In genomic region chr17:56587773-56588172, GRCm38 (mm10) we compare ENCODE assay signal across 15 mouse cellular contexts. TPM values are rescaled to one million over a fixed set of nuclear protein-coding genes. Genes with fewer than 3 reads are reported as not detected.
DNase-seq lines count a peak whose midpoint lies in the region; ATAC-seq and TF ChIP-seq lines count a peak whose summit lies in the region.
"Had no signal": no experiment of that assay in that cellular context is flagged by ENCODE, and none has a peak within 500 bp of the region (broad histone marks: within the 10 kb centered on the region; RNA-seq: fewer than 3 reads in every experiment).

No protein-coding gene starts in this region.

- no peak overlapping the region for H3K4me2 ChIP-seq in forebrain, embryonic 15.5 days (replicated peaks)
- no peak overlapping the region for H3K4me2 ChIP-seq in forebrain, embryonic 11.5 days (ENCODE audit: low read depth, low read length, severe bottlenecking)
- 0 out of 2 replicates have a peak overlapping the region, but pooled peaks have one; percentile 12 for H3K4me2 ChIP-seq in kidney, embryonic 15.5 days
- H3K4me2 ChIP-seq in hindbrain, embryonic 16.5 days (ENCODE audit: low read length): no peak overlapping the region

- no peak for DNase-seq in forebrain, embryonic 11.5 days (ENCODE audit: low spot score)
- DNase-seq in kidney, adult 11 months: no peak
- DNase-seq in ES-E14 (ENCODE audit: low read depth, low spot score): no peak
- no peak for DNase-seq in layer of hippocampus, adult 8-10 months (ENCODE audit: low spot score in 2 of 2)
- no peak for DNase-seq in frontal cortex, postnatal 10 days (ENCODE audit: low spot score in 2 of 2)
- DNase-seq: adrenal gland, postnatal 25 days; cerebellum, postnatal 25 days; kidney, adult 9 months; lung, postnatal 14 days; right cerebral cortex, postnatal 4 days; thymus, postnatal 25 days had no signal

- in situ Hi-C loops in ES-E14 (cut with MboI; ENCODE audit: low sequenced_read_pairs in 2 of 2, unreplicated experiment in 2 of 2): no loop called here

- no peaks in the 10 kb centered on the region for H3K9me3 ChIP-seq in forebrain, embryonic 15.5 days
- H3K9me3 ChIP-seq in forebrain, embryonic 11.5 days (ENCODE audit: control insufficient read depth, low read length): no peaks in the 10 kb centered on the region
- H3K9me3 ChIP-seq in kidney, embryonic 15.5 days (replicated peaks): no peaks in the 10 kb centered on the region
- H3K9me3 ChIP-seq in ES-E14 (ENCODE audit: control insufficient read depth, insufficient read depth, low read depth, low read length): no peaks in the 10 kb centered on the region
- no peaks in the 10 kb centered on the region for H3K9me3 ChIP-seq in hindbrain, embryonic 16.5 days (ENCODE audit: control insufficient read depth, low read length)
- H3K9me3 ChIP-seq: G1E had no signal

- H3K9ac ChIP-seq in forebrain, embryonic 15.5 days (replicated peaks): peak overlapping the region; percentile 5; the same call in 1 of the 2 replicates
- H3K9ac ChIP-seq in forebrain, embryonic 11.5 days (ENCODE audit: low read length): no peak overlapping the region
- no peak overlapping the region for H3K9ac ChIP-seq in kidney, embryonic 15.5 days
- peak overlapping the region; percentile 20; the same call in 1 of the 2 replicates for H3K9ac ChIP-seq in ES-E14 (ENCODE audit: insufficient read depth, low read depth, low read length, poor library complexity, severe bottlenecking)
- H3K9ac ChIP-seq in hindbrain, embryonic 16.5 days (ENCODE audit: low read depth, low read length): no peak overlapping the region; the same call in 1 of the 2 replicates

- no peaks in the 10 kb centered on the region for H3K27me3 ChIP-seq in forebrain, embryonic 15.5 days
- no peaks in the 10 kb centered on the region for H3K27me3 ChIP-seq in forebrain, embryonic 11.5 days (ENCODE audit: control insufficient read depth, insufficient read depth, low read length)
- no peaks in the 10 kb centered on the region for H3K27me3 ChIP-seq in kidney, embryonic 15.5 days
- no peaks in the 10 kb centered on the region for H3K27me3 ChIP-seq in hindbrain, embryonic 16.5 days (replicated peaks; ENCODE audit: control insufficient read depth, insufficient read depth, low read length)

- peaks cover 58% of the 10 kb centered on the region for H3K4me1 ChIP-seq in forebrain, embryonic 15.5 days
- peaks cover 22% of the 10 kb centered on the region for H3K4me1 ChIP-seq in forebrain, embryonic 11.5 days (replicated peaks; ENCODE audit: control insufficient read depth, insufficient read depth, low read length)
- H3K4me1 ChIP-seq in kidney, embryonic 15.5 days: peaks cover 37% of the 10 kb centered on the region
- peaks cover 2 to 9% of the 10 kb centered on the region in 2 experiments; a peak in 2 of 4 replicates for H3K4me1 ChIP-seq in ES-E14 (ENCODE audit: control insufficient read depth in 2 of 2, insufficient read depth in 2 of 2, low read length in 2 of 2, poor library complexity in 1 of 2)
- H3K4me1 ChIP-seq in hindbrain, embryonic 16.5 days (ENCODE audit: control insufficient read depth, insufficient read depth, low read depth, low read length): peaks cover 37% of the 10 kb centered on the region

- no peak for ATAC-seq in forebrain, embryonic 15.5 days (replicated peaks)
- no peak for ATAC-seq in forebrain, embryonic 11.5 days (replicated peaks; ENCODE audit: low FRiP score)
- ATAC-seq in kidney, embryonic 15.5 days (replicated peaks; ENCODE audit: low FRiP score): no peak
- no peak for ATAC-seq in hindbrain, embryonic 16.5 days

- 77% methylated on average over 1 of the region's 1 CpGs for WGBS in forebrain, embryonic 15.5 days
- 68% methylated on average over 1 of the region's 1 CpGs for WGBS in forebrain, embryonic 11.5 days
- 56% methylated on average over 1 of the region's 1 CpGs for WGBS in kidney, embryonic 15.5 days
- WGBS in hindbrain, embryonic 16.5 days: 58% methylated on average over 1 of the region's 1 CpGs

- H3K36me3 ChIP-seq in forebrain, embryonic 15.5 days: peaks cover 49% of the 10 kb centered on the region
- peaks cover 14% of the 10 kb centered on the region for H3K36me3 ChIP-seq in forebrain, embryonic 11.5 days (ENCODE audit: control insufficient read depth, insufficient read depth, low read length)
- H3K36me3 ChIP-seq in kidney, embryonic 15.5 days: peaks cover 68% of the 10 kb centered on the region
- peaks cover 52% of the 10 kb centered on the region for H3K36me3 ChIP-seq in ES-E14 (ENCODE audit: control insufficient read depth, insufficient read depth, low read length, poor library complexity, severe bottlenecking)
- peaks cover 29% of the 10 kb centered on the region for H3K36me3 ChIP-seq in hindbrain, embryonic 16.5 days (ENCODE audit: control insufficient read depth, insufficient read depth, low read length)

- H3K27ac ChIP-seq in forebrain, embryonic 15.5 days (replicated peaks): no peak overlapping the region
- H3K27ac ChIP-seq in forebrain, embryonic 11.5 days (ENCODE audit: low read depth, low read length): no peak overlapping the region
- no peak overlapping the region for H3K27ac ChIP-seq in kidney, embryonic 15.5 days
- H3K27ac ChIP-seq in ES-E14 (ENCODE audit: insufficient read depth, low read depth, low read length, poor library complexity, severe bottlenecking): no peak overlapping the region
- peak overlapping the region; percentile 14; the same call in 1 of the 2 replicates for H3K27ac ChIP-seq in hindbrain, embryonic 16.5 days (ENCODE audit: low read depth, low read length)

- H3K4me3 ChIP-seq in forebrain, embryonic 15.5 days: no peak overlapping the region
- no peak overlapping the region for H3K4me3 ChIP-seq in forebrain, embryonic 11.5 days (ENCODE audit: low read depth, low read length)
- no peak overlapping the region for H3K4me3 ChIP-seq in kidney, embryonic 15.5 days (replicated peaks)
- no peak overlapping the region for H3K4me3 ChIP-seq in ES-E14 (ENCODE audit: insufficient read depth in 1 of 2, low read depth in 1 of 2, low read length in 2 of 2, poor library complexity in 1 of 2, severe bottlenecking in 1 of 2)
- no peak overlapping the region for H3K4me3 ChIP-seq in hindbrain, embryonic 16.5 days (ENCODE audit: low read length)

TF ChIP-seq in ES-E14, 5 proteins besides CTCF, POLR2A, EP300 and RAD21:
- TF ChIP-seq CHD2 (IDR thresholded peaks at IDR 0.05; ENCODE audit: low read depth, low read length): no peak

RNA-seq across cellular contexts. Expression of gene Safb, which starts 3.1 kb away (rescaled TPM):
- 125 and 132 TPM in 2 replicates for polyA plus RNA-seq in forebrain, embryonic 15.5 days (2015; fragmentation: Nextera tagmentation; extraction: Ambion mirVana)
- polyA plus RNA-seq in forebrain, embryonic 11.5 days (2014; fragmentation: Nextera tagmentation; extraction: Ambion mirVana): 145 and 154 TPM in 2 replicates
- 109 and 125 TPM in 2 replicates for polyA plus RNA-seq in kidney, embryonic 15.5 days (2015; fragmentation: Nextera tagmentation; extraction: Ambion mirVana)
- 116 and 127 TPM in 2 replicates for total RNA-seq in ES-E14 (2012; rRNA removed)
- 95.5 and 109 TPM in 2 replicates for polyA plus RNA-seq in hindbrain, embryonic 16.5 days (2015; fragmentation: Nextera tagmentation; extraction: Ambion mirVana)
- total RNA-seq in layer of hippocampus, adult 8-10 months (2022): 100 to 1,000 TPM; 149 to 168 (median 159) TPM

RNA-seq across cellular contexts. Expression of gene Safb2, which starts 3.4 kb away (rescaled TPM):
- 76.1 and 84.7 TPM in 2 replicates for polyA plus RNA-seq in forebrain, embryonic 15.5 days (2015; fragmentation: Nextera tagmentation; extraction: Ambion mirVana)
- 74.7 and 75.0 TPM in 2 replicates for polyA plus RNA-seq in forebrain, embryonic 11.5 days (2014; fragmentation: Nextera tagmentation; extraction: Ambion mirVana)
- 89.5 and 92.4 TPM in 2 replicates for polyA plus RNA-seq in kidney, embryonic 15.5 days (2015; fragmentation: Nextera tagmentation; extraction: Ambion mirVana)
- total RNA-seq in ES-E14 (2012; rRNA removed): 113 and 172 TPM in 2 replicates
- polyA plus RNA-seq in hindbrain, embryonic 16.5 days (2015; fragmentation: Nextera tagmentation; extraction: Ambion mirVana): 56.7 and 66.1 TPM in 2 replicates
- 100 to 1,000 TPM; 122 to 182 (median 154) TPM for total RNA-seq in layer of hippocampus, adult 8-10 months (2022)

RNA-seq across cellular contexts. Expression of gene 2410015M20Rik, which starts 21.8 kb away (rescaled TPM):
- polyA plus RNA-seq in forebrain, embryonic 15.5 days (2015; fragmentation: Nextera tagmentation; extraction: Ambion mirVana): 194 and 210 TPM in 2 replicates
- polyA plus RNA-seq in forebrain, embryonic 11.5 days (2014; fragmentation: Nextera tagmentation; extraction: Ambion mirVana): 171 and 183 TPM in 2 replicates
- 239 and 249 TPM in 2 replicates for polyA plus RNA-seq in kidney, embryonic 15.5 days (2015; fragmentation: Nextera tagmentation; extraction: Ambion mirVana)
- total RNA-seq in ES-E14 (2012; rRNA removed): 236 and 294 TPM in 2 replicates
- polyA plus RNA-seq in hindbrain, embryonic 16.5 days (2015; fragmentation: Nextera tagmentation; extraction: Ambion mirVana): 186 and 221 TPM in 2 replicates
- total RNA-seq in layer of hippocampus, adult 8-10 months (2022): 100 to 1,000 TPM; 138 to 161 (median 146) TPM

RNA-seq across cellular contexts. Expression of gene Rpl36, which starts 25.4 kb away (rescaled TPM):
- 1,126 and 1,235 TPM in 2 replicates for polyA plus RNA-seq in forebrain, embryonic 15.5 days (2015; fragmentation: Nextera tagmentation; extraction: Ambion mirVana)
- 1,269 and 1,280 TPM in 2 replicates for polyA plus RNA-seq in forebrain, embryonic 11.5 days (2014; fragmentation: Nextera tagmentation; extraction: Ambion mirVana)
- polyA plus RNA-seq in kidney, embryonic 15.5 days (2015; fragmentation: Nextera tagmentation; extraction: Ambion mirVana): 1,888 and 2,013 TPM in 2 replicates
- total RNA-seq in ES-E14 (2012; rRNA removed): 3,972 and 4,168 TPM in 2 replicates
- 823 and 876 TPM in 2 replicates for polyA plus RNA-seq in hindbrain, embryonic 16.5 days (2015; fragmentation: Nextera tagmentation; extraction: Ambion mirVana)
- total RNA-seq in layer of hippocampus, adult 8-10 months (2022): 100 to 1,000 TPM; 286 to 457 (median 374) TPM

RNA-seq across cellular contexts. Expression of gene Gm20219, which starts 33.6 kb away (rescaled TPM):
- polyA plus RNA-seq in forebrain, embryonic 15.5 days (2015; fragmentation: Nextera tagmentation; extraction: Ambion mirVana): 1.5 TPM in 2 replicates
- polyA plus RNA-seq in forebrain, embryonic 11.5 days (2014; fragmentation: Nextera tagmentation; extraction: Ambion mirVana): 1.1 and 1.3 TPM in 2 replicates
- 1.2 and 1.4 TPM in 2 replicates for polyA plus RNA-seq in kidney, embryonic 15.5 days (2015; fragmentation: Nextera tagmentation; extraction: Ambion mirVana)
- total RNA-seq in ES-E14 (2012; rRNA removed): 1.5 and 2.6 TPM in 2 replicates
- polyA plus RNA-seq in hindbrain, embryonic 16.5 days (2015; fragmentation: Nextera tagmentation; extraction: Ambion mirVana): 0.95 and 1.1 TPM in 2 replicates
- 1 to 10 TPM in 3 of 4 experiments, under 1 TPM in 1; 0.71 to 5.3 (median 3.7) TPM for total RNA-seq in layer of hippocampus, adult 8-10 months (2022)

Comparison
In these comparisons a context has a peak if more than half of its experiments do, and no peak if none do; other contexts are left out.
1. H3K9ac ChIP-seq: peak in forebrain, embryonic 15.5 days (single experiment) and ES-E14 (single experiment); none in forebrain, embryonic 11.5 days (single experiment), kidney, embryonic 15.5 days (single experiment) and hindbrain, embryonic 16.5 days (single experiment).